Mouse (Mus musculus): ENCODE data around the gene Plxna1. TPM values are rescaled to one million over a fixed set of nuclear protein-coding genes. Genes with fewer than 3 reads are reported as not detected.

Gene Plxna1
- 10.5 and 17.8 TPM in 2 replicates for polyA plus RNA-seq (2012; ENCODE audit: low replicate concordance)

DNA sequence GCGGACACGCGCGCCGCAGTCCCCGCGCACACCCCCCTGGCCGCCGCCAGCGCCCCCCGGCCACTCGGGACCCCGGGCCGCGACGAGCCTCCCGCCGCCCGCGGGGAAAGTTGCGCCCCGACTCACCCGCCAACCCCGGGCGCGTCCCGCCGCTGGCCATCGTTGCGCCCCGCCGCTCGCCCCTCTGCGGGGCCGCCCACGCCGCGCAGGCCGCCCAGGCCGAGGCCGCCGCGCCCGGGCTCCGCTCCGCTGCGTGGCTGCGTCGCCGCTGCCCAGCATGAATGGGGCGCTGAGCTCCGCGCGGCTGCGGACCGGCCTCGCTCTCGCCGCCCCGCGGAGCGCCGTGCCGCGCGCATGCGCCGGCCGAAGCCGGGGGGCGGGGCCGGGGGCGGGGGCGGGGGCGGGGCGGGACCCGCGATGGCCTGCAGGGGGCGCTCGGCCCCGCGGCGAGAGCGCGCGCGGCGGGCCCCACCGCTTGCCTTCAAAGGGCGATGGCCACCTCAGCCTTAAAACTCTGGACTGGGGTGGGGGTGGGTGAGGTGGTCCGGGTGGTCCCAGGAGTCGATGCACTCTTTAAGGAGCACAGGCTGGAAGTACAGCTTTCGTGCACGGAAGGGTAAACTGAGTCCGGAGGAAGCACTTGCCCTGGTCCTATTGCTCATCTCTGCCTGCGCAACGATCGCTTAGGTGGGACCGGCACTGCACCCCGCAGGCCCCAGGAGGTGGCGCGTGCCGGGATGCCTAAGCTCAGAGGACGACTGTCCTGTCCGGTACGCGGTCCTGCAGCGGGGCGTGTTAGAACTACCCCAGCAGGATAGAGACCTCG is at the start of gene Plxna1:
TSS of gene Plxna1 (minus strand) at position 340 of the 826 bp plus-strand sequence.

Other genes starting within 250 kb of the Plxna1 start
- gene Chchd6, start 233.0 kb upstream of the Plxna1 start, polyA plus RNA-seq (2012; ENCODE audit: low replicate concordance): 9.1 and 17.8 TPM in 2 replicates